Mouse (Mus musculus): ENCODE data around the gene Cdhr1.

- TF ChIP-seq CTCF (IDR thresholded peaks at IDR 0.05; ENCODE audit: low read depth, low read length) (no peak), GATA1 (IDR thresholded peaks at IDR 0.05; ENCODE audit: borderline replicate concordance, low read length) (no peak)
Observed at GRCm38 (mm10) chr14:37028555-37028954, 69.6 kb downstream of the Cdhr1 start.

Data from G1E (cell line).